Mouse (Mus musculus): ENCODE results near the gene Cybc1. TPM values are rescaled to one million over a fixed set of nuclear protein-coding genes. Genes with fewer than 3 reads are reported as not detected.

Cybc1 gene
- polyA plus RNA-seq, 1 experiment from 2014 or later = 36.9 TPM

GRCm38 (mm10) chr11:121201436-121202198 lies 27.5 kb downstream of the Cybc1 start:
- Histone ChIP-seq H3K36me3 (no peaks in the 10 kb centered on the region; the same call in 1 of the 2 replicates), H3K27me3 (no peaks in the 10 kb centered on the region), H3K27ac (replicated peaks) (no peak overlapping the region), H3K4me3 (no peak overlapping the region), H3K9me3 (no peaks in the 10 kb centered on the region), H3K4me1 (replicated peaks) (peaks cover 13% of the 10 kb centered on the region), H3K4me2 (no peak overlapping the region), H3K9ac (no peak overlapping the region)
- WGBS = 58% methylated on average over 11 of the region's 11 CpGs
- ATAC-seq (ENCODE audit: low FRiP score, low read depth) = no peak

GRCm38 (mm10) chr11:121200781-121201180 lies 28.3 kb downstream of the Cybc1 start:
- no peak overlapping the region for H3K4me3 ChIP-seq
- WGBS = 95% methylated on average over 6 of the region's 6 CpGs
- peaks cover 13% of the 10 kb centered on the region for H3K4me1 ChIP-seq (replicated peaks)
- H3K9me3 ChIP-seq = no peaks in the 10 kb centered on the region
- no peaks in the 10 kb centered on the region for H3K27me3 ChIP-seq
- H3K36me3 ChIP-seq = no peaks in the 10 kb centered on the region; the same call in 1 of the 2 replicates
- H3K4me2 ChIP-seq = no peak overlapping the region
- H3K27ac ChIP-seq (replicated peaks) = no peak overlapping the region
- ATAC-seq (ENCODE audit: low FRiP score, low read depth) = no peak
- no peak overlapping the region for H3K9ac ChIP-seq

GRCm38 (mm10) chr11:121199851-121200250 lies 29.3 kb downstream of the Cybc1 start:
- Histone ChIP-seq H3K9me3 (no peaks in the 10 kb centered on the region), H3K4me3 (no peak overlapping the region), H3K4me2 (no peak overlapping the region), H3K4me1 (replicated peaks) (peaks cover 9% of the 10 kb centered on the region), H3K36me3 (no peaks in the 10 kb centered on the region; the same call in 1 of the 2 replicates), H3K27ac (replicated peaks) (no peak overlapping the region), H3K27me3 (no peaks in the 10 kb centered on the region), H3K9ac (no peak overlapping the region)
- WGBS = 78% methylated on average over 4 of the region's 4 CpGs
- ATAC-seq (ENCODE audit: low FRiP score, low read depth) = no peak

GRCm38 (mm10) chr11:121198622-121199021 lies 30.5 kb downstream of the Cybc1 start:
- no peak overlapping the region for H3K9ac ChIP-seq
- H3K27me3 ChIP-seq = no peaks in the 10 kb centered on the region
- 65% methylated on average over 2 of the region's 2 CpGs for WGBS
- H3K27ac ChIP-seq (replicated peaks) = no peak overlapping the region
- ATAC-seq (ENCODE audit: low FRiP score, low read depth) = no peak
- H3K36me3 ChIP-seq = no peaks in the 10 kb centered on the region; the same call in 1 of the 2 replicates
- no peak overlapping the region for H3K4me3 ChIP-seq
- no peaks in the 10 kb centered on the region for H3K9me3 ChIP-seq
- H3K4me2 ChIP-seq = no peak overlapping the region
- H3K4me1 ChIP-seq (replicated peaks) = peaks cover 5% of the 10 kb centered on the region

- WGBS = 85% methylated on average over 3 of the region's 3 CpGs
- H3K4me3 ChIP-seq = no peak overlapping the region
- H3K4me2 ChIP-seq = no peak overlapping the region
- H3K9ac ChIP-seq = no peak overlapping the region
- H3K27ac ChIP-seq (replicated peaks) = no peak overlapping the region
- no peaks in the 10 kb centered on the region for H3K4me1 ChIP-seq (replicated peaks)
- H3K36me3 ChIP-seq = no peaks in the 10 kb centered on the region
- no peak for ATAC-seq (ENCODE audit: low FRiP score, low read depth)
- no peaks in the 10 kb centered on the region for H3K27me3 ChIP-seq
- no peaks in the 10 kb centered on the region for H3K9me3 ChIP-seq
Measured at GRCm38 (mm10) chr11:121193415-121193814, 35.7 kb downstream of the Cybc1 start.

- Histone ChIP-seq H3K9me3 (no peaks in the 10 kb centered on the region), H3K9ac (no peak overlapping the region), H3K36me3 (no peaks in the 10 kb centered on the region), H3K4me1 (replicated peaks) (no peaks in the 10 kb centered on the region), H3K27ac (replicated peaks) (no peak overlapping the region), H3K27me3 (no peaks in the 10 kb centered on the region), H3K4me2 (no peak overlapping the region), H3K4me3 (no peak overlapping the region)
- no peak for ATAC-seq (ENCODE audit: low FRiP score, low read depth)
- 78% methylated on average over 2 of the region's 2 CpGs for WGBS
Measured at GRCm38 (mm10) chr11:121192742-121193141, 36.4 kb downstream of the Cybc1 start.

- no peak overlapping the region for H3K4me2 ChIP-seq
- no peak overlapping the region for H3K4me3 ChIP-seq
- no peak for ATAC-seq (ENCODE audit: low FRiP score, low read depth)
- 80% methylated on average over 3 of the region's 3 CpGs for WGBS
- no peaks in the 10 kb centered on the region for H3K27me3 ChIP-seq
- 0 out of 2 replicates have a peak, but pooled peaks cover 5% of the 10 kb centered on the region for H3K36me3 ChIP-seq
- H3K9me3 ChIP-seq = no peaks in the 10 kb centered on the region
- no peak overlapping the region for H3K27ac ChIP-seq (replicated peaks)
- no peaks in the 10 kb centered on the region for H3K4me1 ChIP-seq (replicated peaks)
- H3K9ac ChIP-seq = no peak overlapping the region
Measured at GRCm38 (mm10) chr11:121189681-121190080, 39.4 kb downstream of the Cybc1 start.

- Histone ChIP-seq H3K9me3 (no peaks in the 10 kb centered on the region), H3K4me2 (no peak overlapping the region), H3K9ac (no peak overlapping the region), H3K27me3 (no peaks in the 10 kb centered on the region), H3K4me3 (no peak overlapping the region), H3K36me3 (peaks cover 8% of the 10 kb centered on the region; the same call in 1 of the 2 replicates), H3K4me1 (replicated peaks) (no peaks in the 10 kb centered on the region; the same call in 1 of the 2 replicates), H3K27ac (replicated peaks) (no peak overlapping the region)
- no peak; the same call in 1 of the 2 replicates for ATAC-seq (ENCODE audit: low FRiP score, low read depth)
- WGBS = 57% methylated on average over 12 of the region's 12 CpGs
Measured at GRCm38 (mm10) chr11:121176285-121177270, 52.5 kb downstream of the Cybc1 start.

- 48% methylated on average over 3 of the region's 3 CpGs for WGBS
- Histone ChIP-seq H3K4me3 (no peak overlapping the region), H3K4me2 (no peak overlapping the region), H3K36me3 (no peaks in the 10 kb centered on the region), H3K9me3 (no peaks in the 10 kb centered on the region), H3K27me3 (no peaks in the 10 kb centered on the region), H3K27ac (replicated peaks) (no peak overlapping the region), H3K4me1 (replicated peaks) (no peaks in the 10 kb centered on the region; the same call in 1 of the 2 replicates), H3K9ac (no peak overlapping the region)
- ATAC-seq (ENCODE audit: low FRiP score, low read depth) = no peak
Measured at GRCm38 (mm10) chr11:121174234-121174633, 54.9 kb downstream of the Cybc1 start.

- Histone ChIP-seq H3K9me3 (no peaks in the 10 kb centered on the region), H3K4me1 (replicated peaks) (no peaks in the 10 kb centered on the region; the same call in 1 of the 2 replicates), H3K4me3 (no peak overlapping the region), H3K4me2 (no peak overlapping the region), H3K27me3 (no peaks in the 10 kb centered on the region), H3K27ac (replicated peaks) (no peak overlapping the region), H3K9ac (no peak overlapping the region), H3K36me3 (no peaks in the 10 kb centered on the region)
- ATAC-seq (ENCODE audit: low FRiP score, low read depth) = no peak
- 72% methylated on average over 5 of the region's 5 CpGs for WGBS
Measured at GRCm38 (mm10) chr11:121173203-121173602, 55.9 kb downstream of the Cybc1 start.
